Mouse (Mus musculus) thymus, postnatal 0 days (tissue): ENCODE results near the gene Naa11. TPM values are rescaled to one million over a fixed set of nuclear protein-coding genes. Genes with fewer than 3 reads are reported as not detected.
A peak's percentile ranks its signal among the peaks of the same experiment; 100 is the strongest.

Source experiments
- DNase-seq: peaks from one replicate; pipeline ENCODE4 v3.0.0-alpha.2; 2015; ENCODE audit warnings: low spot score
- polyA plus RNA-seq: library from polyadenylated mRNA; unstranded; fragments of >200 nt; fragmentation: Nextera tagmentation; extraction: Ambion mirVana; gene quantifications from 2 replicates; pipeline ENCODE4 v1.2.1, GENCODE M21; 2015

Gene Naa11
- not detected in 2 replicates for polyA plus RNA-seq

GRCm38 (mm10) chr5:97392160-97392559 lies at the start of gene Naa11:
Gene Naa11, minus strand, starts transcription at chr5:97392379.
- no peak for DNase-seq

- no peak for DNase-seq
Observed at GRCm38 (mm10) chr5:97432512-97432911, 40.3 kb upstream of the Naa11 start.

DNA sequence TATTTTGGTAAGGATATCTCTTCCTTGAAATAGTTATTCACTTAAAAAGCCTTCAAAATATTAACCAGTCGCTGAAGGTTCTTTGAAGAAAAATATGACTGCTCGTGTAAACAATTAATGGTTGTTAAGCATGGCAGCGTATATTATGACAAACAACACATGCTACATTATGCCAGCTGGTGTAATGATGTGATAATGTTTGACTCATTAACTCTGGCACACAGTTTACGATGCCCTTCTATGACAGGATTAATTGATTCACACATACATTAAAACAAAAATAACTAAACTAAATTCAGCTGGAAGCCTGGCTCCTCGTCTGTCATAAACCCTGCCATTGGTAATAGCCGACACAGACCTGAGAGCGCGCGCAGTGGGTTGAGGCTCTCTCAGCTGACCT lies 37.8 kb upstream of the Naa11 start:
- DNase-seq: no peak

DNA sequence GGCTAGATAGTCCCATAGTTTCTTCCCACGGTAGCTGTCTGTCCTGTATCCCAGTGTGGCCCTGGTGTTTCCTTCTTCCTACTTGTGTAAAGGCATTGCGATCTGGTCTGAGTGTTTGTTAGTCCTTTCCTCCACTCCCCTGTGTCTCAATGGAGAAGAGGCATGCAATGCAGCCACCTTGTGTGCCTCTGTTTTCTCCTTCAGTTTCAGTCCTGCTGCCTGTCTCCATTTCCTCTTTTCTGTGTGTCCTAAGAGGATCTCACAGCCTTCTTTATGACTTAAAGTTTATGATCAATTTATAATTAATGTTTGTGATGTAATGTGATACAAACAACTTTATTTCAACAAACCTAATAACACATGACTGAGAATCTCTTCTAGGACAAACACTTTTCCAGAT lies 29.5 kb upstream of the Naa11 start:
- DNase-seq: no peak

DNA sequence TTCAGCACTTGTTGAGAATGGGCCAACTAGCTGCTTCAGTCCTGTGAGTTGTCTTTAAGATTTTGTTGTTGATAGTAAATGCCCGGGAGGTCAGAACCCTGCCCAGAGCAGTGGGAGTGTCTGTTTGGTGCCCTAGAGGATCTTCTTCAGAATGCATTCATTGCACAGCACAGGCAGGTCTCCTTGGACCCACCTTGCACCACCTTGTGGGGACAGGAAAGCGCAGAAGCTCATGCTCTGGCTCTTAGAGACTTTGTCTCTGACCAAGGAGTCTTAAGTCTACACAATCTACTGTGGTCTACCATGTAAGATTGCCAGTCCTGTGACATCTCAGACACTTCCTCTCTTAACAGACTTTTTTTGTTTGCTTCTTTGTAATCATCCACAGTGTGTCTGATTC lies 25.0 kb upstream of the Naa11 start:
- DNase-seq: no peak

GRCm38 (mm10) chr5:97415837-97416236 lies 23.7 kb upstream of the Naa11 start:
- no peak for DNase-seq

DNA sequence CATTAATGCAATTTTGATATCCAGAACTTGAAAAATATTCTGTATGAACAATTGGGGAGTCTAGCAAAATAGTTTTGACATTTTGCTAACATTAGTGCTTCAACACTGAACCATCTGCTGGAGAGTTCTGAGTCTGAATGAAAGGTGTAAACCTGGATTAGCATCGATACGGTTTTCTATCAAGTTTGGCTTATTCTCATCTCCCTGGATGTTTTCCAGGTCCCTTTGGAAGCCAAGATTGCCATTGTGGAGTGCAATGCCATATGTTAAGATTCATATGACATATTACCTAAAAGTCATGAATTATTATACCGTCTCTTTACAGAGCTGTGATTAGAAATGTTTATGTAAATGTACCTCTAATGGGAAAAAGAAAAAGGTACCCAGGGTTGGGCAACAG lies 21.5 kb upstream of the Naa11 start:
- no peak for DNase-seq

GRCm38 (mm10) chr5:97410190-97410589 lies 18.0 kb upstream of the Naa11 start:
- no peak for DNase-seq

DNA sequence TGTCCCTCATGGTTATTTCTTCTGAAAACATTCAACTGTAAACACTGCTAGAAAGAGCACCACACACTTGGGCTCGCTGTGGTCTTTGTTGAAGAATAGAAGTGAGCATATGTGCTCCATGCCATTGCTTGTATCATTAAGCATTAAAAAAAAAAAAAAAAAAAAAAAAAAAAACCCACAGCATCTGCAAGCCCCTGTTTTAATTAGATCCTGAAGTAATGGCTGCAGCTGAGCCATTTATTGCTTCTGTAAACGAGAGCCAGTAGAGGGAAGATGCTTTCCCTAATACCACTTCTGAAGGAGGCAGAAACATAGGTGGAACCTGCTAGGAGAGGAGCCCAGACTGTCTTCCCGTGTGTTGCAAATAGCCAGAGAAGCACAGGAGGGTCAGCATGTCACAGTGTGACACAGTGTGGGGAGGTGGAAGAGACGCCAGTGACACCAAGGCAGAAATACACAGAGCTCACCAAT lies 17.1 kb upstream of the Naa11 start:
- no peak for DNase-seq

GRCm38 (mm10) chr5:97401042-97401441 lies 8.9 kb upstream of the Naa11 start:
- DNase-seq: no peak

- peak; percentile 12 for DNase-seq
Observed at GRCm38 (mm10) chr5:97397585-97397984, 5.4 kb upstream of the Naa11 start.

- no peak for DNase-seq
Observed at GRCm38 (mm10) chr5:97387622-97388021, 4.6 kb downstream of the Naa11 start.

DNA sequence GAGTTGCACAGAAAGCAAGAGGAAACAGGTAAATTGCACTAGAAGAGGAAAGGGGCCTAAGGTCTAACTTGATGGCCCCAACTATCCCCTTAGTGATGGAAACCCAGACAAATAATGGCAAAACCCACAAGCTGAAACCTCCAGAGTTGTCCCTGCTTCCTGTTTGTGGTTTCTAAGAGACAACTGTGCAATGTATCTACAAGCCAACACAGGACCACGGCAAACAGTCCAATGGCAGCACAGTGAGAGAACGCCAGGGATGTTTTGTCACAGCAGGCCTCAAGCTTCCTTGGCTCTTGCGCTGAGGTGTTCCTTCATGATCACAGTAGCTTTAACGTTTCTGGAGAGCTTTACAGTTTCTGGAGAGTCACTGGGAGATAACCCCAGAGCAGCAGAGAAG lies 7.8 kb downstream of the Naa11 start:
- no peak for DNase-seq

DNA sequence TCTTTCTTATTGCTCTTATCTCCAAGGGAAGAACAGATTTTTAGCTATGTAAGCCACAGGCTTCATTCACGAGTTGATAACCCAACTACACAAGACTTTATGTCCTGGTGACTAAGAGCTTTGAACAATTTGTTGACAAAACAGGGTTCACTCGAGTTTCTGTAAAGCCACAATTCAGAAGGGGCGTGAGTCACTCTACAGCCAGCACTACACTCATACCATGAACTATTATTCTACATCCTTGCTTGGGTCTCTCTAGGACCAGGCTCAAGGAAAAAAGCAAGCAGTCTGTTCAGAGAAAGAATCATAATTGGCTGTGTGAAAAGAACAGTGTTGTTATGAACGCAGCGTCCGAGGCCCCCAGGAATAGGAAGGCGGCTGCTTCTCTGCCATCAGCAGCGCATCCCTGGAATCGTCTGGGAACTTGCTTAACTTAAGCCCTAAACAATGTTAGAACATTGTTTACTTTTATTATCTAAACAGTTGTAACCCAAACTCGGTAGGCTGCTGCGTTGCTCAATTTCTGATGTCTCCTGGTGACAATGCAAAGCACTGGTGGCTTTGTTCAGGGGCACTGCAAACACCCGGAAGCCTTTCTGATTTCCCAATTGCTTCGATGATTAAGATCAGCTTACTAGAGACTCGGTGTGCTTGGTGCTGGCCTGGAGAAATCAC lies 9.5 kb downstream of the Naa11 start:
- no peak for DNase-seq

DNA sequence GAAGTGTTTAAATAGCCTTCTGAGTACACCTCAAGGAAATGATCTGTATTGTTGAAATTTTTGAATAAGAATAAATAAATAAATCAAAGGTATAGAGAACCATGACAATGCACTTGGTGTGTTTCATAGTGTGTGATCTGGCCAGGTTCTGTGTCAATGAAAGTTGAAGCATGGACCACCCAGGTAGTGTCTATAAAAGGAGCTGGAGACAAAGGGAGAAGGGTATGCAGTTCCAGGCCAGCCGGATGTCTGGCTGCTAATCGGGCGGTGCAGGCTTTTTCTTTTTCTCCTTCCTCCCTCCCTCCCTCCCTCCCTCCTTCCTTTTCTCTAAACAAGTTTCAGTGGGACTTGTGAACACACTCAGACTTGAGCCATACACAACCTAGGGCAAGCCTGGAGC lies 12.2 kb downstream of the Naa11 start:
- DNase-seq: no peak

DNA sequence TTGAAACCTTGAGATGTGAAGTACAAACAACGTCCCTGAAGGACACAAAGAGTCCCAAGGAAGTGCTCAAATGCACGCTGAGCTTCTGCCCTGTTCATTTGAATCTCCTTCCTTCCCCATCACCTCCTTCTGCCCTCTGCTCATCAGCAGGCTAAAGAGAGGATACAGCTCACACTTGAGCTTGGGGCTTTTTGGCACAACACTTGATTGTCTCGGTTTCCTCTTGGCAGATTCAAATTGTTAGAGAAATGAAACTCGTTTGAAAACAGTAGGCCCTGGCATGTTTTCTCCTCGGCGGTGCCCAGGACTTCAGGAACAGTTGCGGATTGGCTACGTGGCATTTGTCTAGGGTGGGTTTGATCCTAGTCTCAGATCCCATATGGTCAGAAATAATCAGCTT lies 27.4 kb downstream of the Naa11 start:
- DNase-seq: no peak

DNA sequence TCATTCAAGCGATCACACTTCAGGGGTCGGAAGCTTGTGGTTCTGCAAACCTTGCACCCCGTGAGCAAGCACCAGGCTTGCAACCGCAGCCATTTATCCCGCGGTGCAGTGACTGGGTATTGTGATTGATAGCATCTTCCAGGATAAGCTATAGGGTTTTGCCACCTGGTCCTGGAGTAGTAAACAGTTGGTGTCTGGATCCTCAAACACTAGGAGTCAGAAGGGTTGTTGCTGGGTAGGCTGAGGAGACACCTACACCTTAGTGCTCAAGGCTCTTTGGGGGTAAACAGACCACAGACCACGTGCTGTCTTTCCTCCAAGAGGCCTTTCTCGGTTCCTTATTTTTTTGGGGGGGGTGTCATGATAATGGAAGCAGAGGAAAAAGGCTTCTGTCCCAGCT lies 27.9 kb downstream of the Naa11 start:
- no peak for DNase-seq

GRCm38 (mm10) chr5:97362539-97362938 lies 29.6 kb downstream of the Naa11 start:
- DNase-seq: no peak

DNA sequence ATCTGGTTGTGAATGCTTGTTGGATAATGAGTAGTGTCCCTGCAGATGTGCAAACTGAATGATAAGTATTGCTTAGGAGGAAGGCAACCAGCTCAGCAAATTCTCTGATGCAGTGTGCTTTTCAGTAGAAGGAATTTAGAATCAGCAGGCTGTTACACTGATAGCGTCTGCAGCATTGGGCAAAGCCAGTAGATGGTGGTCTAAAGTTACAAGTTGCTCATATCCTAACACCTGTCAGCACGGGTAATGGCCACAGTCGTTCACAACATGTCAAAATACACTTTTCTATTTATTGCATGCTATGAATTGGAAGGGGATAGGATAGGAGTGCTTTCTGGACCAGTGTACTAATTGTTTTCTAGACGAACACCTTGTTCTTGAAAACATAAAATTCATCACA lies 33.1 kb downstream of the Naa11 start:
- no peak for DNase-seq

- no peak for DNase-seq
Observed at GRCm38 (mm10) chr5:97356135-97356534, 36.0 kb downstream of the Naa11 start.

GRCm38 (mm10) chr5:97355152-97355551 lies 37.0 kb downstream of the Naa11 start:
- DNase-seq: no peak

DNA sequence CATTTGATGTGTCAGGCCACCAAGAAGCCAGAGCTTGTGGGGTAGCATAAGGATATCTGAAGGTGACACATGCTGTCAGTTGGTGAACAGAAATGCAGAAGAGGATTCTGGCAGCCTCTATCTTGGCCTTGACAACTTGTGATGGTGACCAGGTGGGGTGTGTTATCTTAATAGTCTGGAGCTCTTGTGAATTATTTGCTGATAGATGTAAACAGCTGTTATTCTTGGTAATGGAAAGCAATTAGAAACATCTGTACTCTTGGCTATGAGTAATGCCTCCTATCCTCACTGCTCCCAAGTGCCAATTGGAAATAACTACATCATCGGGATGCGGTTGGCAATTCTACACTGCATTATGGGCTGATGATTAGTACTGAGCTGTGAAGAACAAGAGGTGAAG lies 43.4 kb downstream of the Naa11 start:
- no peak for DNase-seq

GRCm38 (mm10) chr5:97348310-97348709 lies 43.9 kb downstream of the Naa11 start:
- no peak for DNase-seq
